ENCODE assay signal across 25 mouse cellular contexts in genomic region chr15:88936619-88937290, GRCm38 (mm10). TPM values are rescaled to one million over a fixed set of nuclear protein-coding genes. Genes with fewer than 3 reads are reported as not detected.
A peak's percentile ranks its signal among the peaks of the same experiment; 100 is the strongest.
DNase-seq lines count a peak whose midpoint lies in the region; ATAC-seq and TF ChIP-seq lines count a peak whose summit lies in the region.
"Had no signal": no experiment of that assay in that cellular context is flagged by ENCODE, and none has a peak within 500 bp of the region (broad histone marks: within the 10 kb centered on the region; RNA-seq: fewer than 3 reads in every experiment).

No protein-coding gene starts in this region.

- H3K9me3 ChIP-seq in megakaryocyte, embryonic 14.5 days = peaks cover 4% of the 10 kb centered on the region; the same call in 1 of the 2 replicates
- H3K9me3 ChIP-seq in stomach, postnatal 0 days (ENCODE audit: control insufficient read depth, low read length) = no peaks in the 10 kb centered on the region
- H3K9me3 ChIP-seq: embryonic facial prominence, embryonic 13.5 days; hindbrain, embryonic 12.5 days had no signal

- WGBS in stomach, postnatal 0 days = 41% methylated on average over 6 of the region's 6 CpGs

- TF ChIP-seq POLR2A in bone marrow macrophage, adult 2 months (IDR thresholded peaks at IDR 0.05; ENCODE audit: borderline replicate concordance, low read depth, low read length) = no peak

- peaks cover 22% of the 10 kb centered on the region for H3K27me3 ChIP-seq in megakaryocyte, embryonic 14.5 days (replicated peaks)
- H3K27me3 ChIP-seq in stomach, postnatal 0 days (ENCODE audit: control insufficient read depth, insufficient read depth, low read length) = no peaks in the 10 kb centered on the region
- H3K27me3 ChIP-seq: embryonic facial prominence, embryonic 13.5 days; hindbrain, embryonic 12.5 days had no signal

- peak overlapping the region; percentile 59 for H3K27ac ChIP-seq in bone marrow macrophage, adult 2 months (ENCODE audit: insufficient read depth, low read depth, low read length)
- H3K27ac ChIP-seq in stomach, postnatal 0 days (replicated peaks) = no peak overlapping the region
- H3K27ac ChIP-seq: embryonic facial prominence, embryonic 13.5 days; hindbrain, embryonic 12.5 days had no signal

- TF ChIP-seq CTCF in bone marrow macrophage, adult 2 months (IDR thresholded peaks at IDR 0.05; ENCODE audit: low read depth, low read length) = no peak
- TF ChIP-seq CTCF in stomach, postnatal 0 days (IDR thresholded peaks at IDR 0.05; ENCODE audit: low read depth) = no peak

- H3K4me3 ChIP-seq in megakaryocyte, embryonic 14.5 days (replicated peaks) = peak overlapping the region; percentile 71
- no peak overlapping the region for H3K4me3 ChIP-seq in bone marrow macrophage, adult 2 months (ENCODE audit: insufficient read depth, low read length)
- H3K4me3 ChIP-seq in stomach, postnatal 0 days (ENCODE audit: low read depth, low read length) = no peak overlapping the region
- H3K4me3 ChIP-seq: embryonic facial prominence, embryonic 13.5 days; hindbrain, embryonic 12.5 days had no signal

- no peak for TF ChIP-seq EP300 in stomach, postnatal 0 days (optimal IDR thresholded peaks at IDR 0.05)

- no peaks in the 10 kb centered on the region for H3K36me3 ChIP-seq in megakaryocyte, embryonic 14.5 days (replicated peaks; ENCODE audit: low read length)
- H3K36me3 ChIP-seq in stomach, postnatal 0 days (ENCODE audit: control insufficient read depth, insufficient read depth, low read length) = no peaks in the 10 kb centered on the region
- H3K36me3 ChIP-seq: embryonic facial prominence, embryonic 13.5 days; hindbrain, embryonic 12.5 days had no signal

- ATAC-seq in megakaryocyte, adult 5-6 weeks (ENCODE audit: poor library complexity, severe bottlenecking) = no peak
- ATAC-seq in megakaryocyte progenitor cell, adult 5-6 weeks (replicated peaks; ENCODE audit: poor library complexity) = peak; percentile 61; the same call in 1 of the 2 replicates
- ATAC-seq in stomach, postnatal 0 days (ENCODE audit: low FRiP score, low TSS enrichment) = no peak
- ATAC-seq: forebrain, embryonic 16.5 days; inflammation-experienced regulatory T-cells, adult 6 months; midbrain, embryonic 16.5 days had no signal

- peaks cover 24% of the 10 kb centered on the region for H3K4me1 ChIP-seq in megakaryocyte, embryonic 14.5 days
- H3K4me1 ChIP-seq in bone marrow macrophage, adult 2 months (ENCODE audit: control insufficient read depth, insufficient read depth, low read length) = peaks cover 31% of the 10 kb centered on the region
- H3K4me1 ChIP-seq in stomach, postnatal 0 days (replicated peaks; ENCODE audit: control insufficient read depth, insufficient read depth) = no peaks in the 10 kb centered on the region
- H3K4me1 ChIP-seq: embryonic facial prominence, embryonic 13.5 days; hindbrain, embryonic 12.5 days had no signal

- DNase-seq in MEL-GATA-1-ER (ENCODE audit: extremely low read depth, low read depth) = peak; percentile 8
- no peak for DNase-seq in thymus, adult 18-20 months
- DNase-seq in stomach, postnatal 0 days (ENCODE audit: low spot score) = no peak
- no peak for DNase-seq in gastrocnemius, postnatal 25 days
- DNase-seq: adrenal gland, adult 8-10 months; cerebellum, adult 11 months; heart, postnatal 14 days; kidney, adult 2 months; kidney, postnatal 25 days; lung, adult 2 months had no signal

- H3K9ac ChIP-seq in stomach, postnatal 0 days (ENCODE audit: low read length) = no peak overlapping the region
- H3K9ac ChIP-seq: embryonic facial prominence, embryonic 13.5 days; hindbrain, embryonic 12.5 days had no signal

- H3K4me2 ChIP-seq in stomach, postnatal 0 days (replicated peaks; ENCODE audit: low read depth) = no peak overlapping the region
- H3K4me2 ChIP-seq: embryonic facial prominence, embryonic 13.5 days; heart, embryonic 11.5 days; hindbrain, embryonic 12.5 days had no signal

RNA-seq across cellular contexts. Expression of gene Ttll8, which starts 17.5 kb away (rescaled TPM):
- polyA plus RNA-seq in megakaryocyte, embryonic 14.5 days (2012; ENCODE audit: insufficient read depth, low replicate concordance) = not detected in 2 replicates
- total RNA-seq in megakaryocyte, adult 5-6 weeks (2015) = not detected in 2 replicates
- total RNA-seq in megakaryocyte, adult 5-6 weeks (2017) = not detected in 2 replicates
- not detected in 2 replicates for polyA plus RNA-seq in bone marrow macrophage, adult 2 months (2012; ENCODE audit: insufficient read depth, insufficient read length, missing spikeins)
- total RNA-seq in megakaryocyte progenitor cell, adult 5-6 weeks (2015) = not detected in 2 replicates
- total RNA-seq in megakaryocyte progenitor cell, adult 5-6 weeks (2017) = not detected in 2 replicates
- polyA plus RNA-seq in stomach, postnatal 0 days (2015; fragmentation: Nextera tagmentation; extraction: Ambion mirVana) = not detected in 2 replicates
- total RNA-seq in gastrocnemius, postnatal 25 days (2021) = not detected
- total RNA-seq: adrenal gland, adult 8-10 months; heart, postnatal 14 days had no signal
- polyA plus RNA-seq: embryonic facial prominence, embryonic 13.5 days; heart, embryonic 11.5 days; hindbrain, embryonic 12.5 days; inflammation-experienced regulatory T-cells, adult 6 months; small intestine, adult 2 months had no signal

RNA-seq across cellular contexts. Expression of gene Mlc1, which starts 42.1 kb away (rescaled TPM):
- not detected in 2 replicates for polyA plus RNA-seq in megakaryocyte, embryonic 14.5 days (2012; ENCODE audit: insufficient read depth, low replicate concordance)
- total RNA-seq in megakaryocyte, adult 5-6 weeks (2015) = not detected in 2 replicates
- total RNA-seq in megakaryocyte, adult 5-6 weeks (2017) = not detected in 2 replicates
- not detected in 2 replicates for polyA plus RNA-seq in bone marrow macrophage, adult 2 months (2012; ENCODE audit: insufficient read depth, insufficient read length, missing spikeins)
- not detected in 2 replicates for total RNA-seq in megakaryocyte progenitor cell, adult 5-6 weeks (2015)
- not detected in 2 replicates for total RNA-seq in megakaryocyte progenitor cell, adult 5-6 weeks (2017)
- not detected in 2 replicates for polyA plus RNA-seq in stomach, postnatal 0 days (2015; fragmentation: Nextera tagmentation; extraction: Ambion mirVana)
- total RNA-seq in gastrocnemius, postnatal 25 days (2021) = under 1 TPM in 1 of 2 experiments, not detected in 1; 0.10 TPM
- total RNA-seq: heart, postnatal 14 days; liver, adult 2 months had no signal
- polyA plus RNA-seq: heart, embryonic 11.5 days; kidney, adult 2 months; liver, adult 2 months had no signal

RNA-seq across cellular contexts. Expression of gene Mov10l1, which starts 46.0 kb away (rescaled TPM):
- 0.21 TPM in 1 of 2 replicates, not detected in the other for polyA plus RNA-seq in megakaryocyte, embryonic 14.5 days (2012; ENCODE audit: insufficient read depth, low replicate concordance)
- not detected in 2 replicates for total RNA-seq in megakaryocyte, adult 5-6 weeks (2015)
- total RNA-seq in megakaryocyte, adult 5-6 weeks (2017) = not detected in 2 replicates
- not detected in 2 replicates for polyA plus RNA-seq in bone marrow macrophage, adult 2 months (2012; ENCODE audit: insufficient read depth, insufficient read length, missing spikeins)
- total RNA-seq in megakaryocyte progenitor cell, adult 5-6 weeks (2015) = not detected in 2 replicates
- not detected in 2 replicates for total RNA-seq in megakaryocyte progenitor cell, adult 5-6 weeks (2017)
- not detected in 2 replicates for polyA plus RNA-seq in stomach, postnatal 0 days (2015; fragmentation: Nextera tagmentation; extraction: Ambion mirVana)
- not detected for total RNA-seq in gastrocnemius, postnatal 25 days (2021)
- total RNA-seq: adrenal gland, adult 8-10 months; left cerebral cortex, adult 18-20 months; left cerebral cortex, postnatal 36 days; liver, adult 2 months had no signal
- polyA plus RNA-seq: brain, embryonic 14.5 days; embryonic facial prominence, embryonic 13.5 days; forebrain, embryonic 16.5 days; hindbrain, embryonic 12.5 days; inflammation-experienced regulatory T-cells, adult 6 months; liver, adult 2 months; midbrain, embryonic 16.5 days; small intestine, adult 2 months had no signal
